Mouse (Mus musculus) heart, embryonic 13.5 days (tissue): Measurements from ENCODE around the gene Cyth3. TPM values are rescaled to one million over a fixed set of nuclear protein-coding genes. Genes with fewer than 3 reads are reported as not detected.

ENCODE experiments used
- ATAC-seq: fragments of 200-750 bp; cut with Nextera tagmentation; 2 replicates; pipeline ENCODE4 v1.8.0; 2017; ENCODE audit warnings: moderate TSS enrichment; ENCODE audit not compliant: insufficient number of reproducible peaks, low FRiP score, low TSS enrichment; ENCODE audit errors: extremely low read depth
- H3K27ac ChIP-seq: fragments of 300-500 bp; sonication (generic); replicated peaks from 2 replicates; pipeline ENCODE4 v1.5.1; 2015; ENCODE audit warnings: moderate library complexity, mild to moderate bottlenecking, inconsistent platforms
- H3K27me3 ChIP-seq: fragments of 300-500 bp; sonication (generic); replicated peaks from 2 replicates; pipeline ENCODE4 v1.6.1; 2015; ENCODE audit warnings: mild to moderate bottlenecking, inconsistent platforms
- H3K36me3 ChIP-seq: fragments of 300-500 bp; sonication (generic); 2 replicates; pipeline ENCODE4 v1.6.1; 2015; ENCODE audit warnings: mild to moderate bottlenecking, inconsistent platforms
- H3K4me1 ChIP-seq: fragments of 300-500 bp; sonication (generic); 2 replicates; pipeline ENCODE4 v1.6.1; 2015; ENCODE audit warnings: inconsistent platforms
- H3K4me2 ChIP-seq: fragments of 300-500 bp; sonication (generic); 2 replicates; pipeline ENCODE4 v1.6.1; 2015; ENCODE audit warnings: inconsistent platforms, mild to moderate bottlenecking, moderate library complexity
- H3K4me3 ChIP-seq: fragments of 300-500 bp; sonication (generic); 2 replicates; pipeline ENCODE4 v1.5.1; 2015; ENCODE audit warnings: moderate library complexity, mild to moderate bottlenecking, inconsistent platforms
- H3K9ac ChIP-seq: fragments of 300-500 bp; sonication (generic); 2 replicates; pipeline ENCODE4 v1.6.1; 2015; ENCODE audit warnings: inconsistent platforms, mild to moderate bottlenecking, moderate library complexity
- H3K9me3 ChIP-seq: fragments of 300-500 bp; sonication (generic); 2 replicates; pipeline ENCODE4 v1.6.1; 2016; ENCODE audit warnings: inconsistent platforms
- WGBS: fragments of 180-500 bp; shearing (Covaris S2); methylation state at CpG from one replicate; pipeline ENCODE4 v1.1.7; 2015; ENCODE audit warnings: mixed read lengths; 5-methylcytosine and 5-hydroxymethylcytosine counted together
- polyA plus RNA-seq: library from polyadenylated mRNA; unstranded; fragments of >200 nt; fragmentation: Nextera tagmentation; extraction: Ambion mirVana; gene quantifications from 2 replicates; pipeline ENCODE4 v1.2.1, GENCODE M21; 2015

The Cyth3 gene
- polyA plus RNA-seq, 1 experiment from 2014 or later, result 36.8 TPM

GRCm38 (mm10) chr5:143706822-143707200 lies 84.6 kb downstream of the Cyth3 start:
- no peak overlapping the region for H3K4me3 ChIP-seq
- no peaks in the 10 kb centered on the region for H3K27me3 ChIP-seq
- peaks cover 43% of the 10 kb centered on the region for H3K4me1 ChIP-seq
- no peaks in the 10 kb centered on the region for H3K9me3 ChIP-seq
- peak overlapping the region; percentile 37 for H3K4me2 ChIP-seq
- ATAC-seq, result 0 out of 2 replicates have a peak, but pooled peaks have one; percentile 14
- peak overlapping the region; percentile 47; the same call in 1 of the 2 replicates for H3K9ac ChIP-seq
- WGBS, result 80% methylated on average over 7 of the region's 7 CpGs
- H3K27ac ChIP-seq, result peak overlapping the region; percentile 83
- peaks cover 84% of the 10 kb centered on the region for H3K36me3 ChIP-seq

GRCm38 (mm10) chr5:143711326-143711725 lies 89.1 kb downstream of the Cyth3 start:
- Histone ChIP-seq H3K4me3 (no peak overlapping the region), H3K4me1 (peaks cover 19% of the 10 kb centered on the region), H3K27ac (no peak overlapping the region), H3K27me3 (no peaks in the 10 kb centered on the region), H3K9me3 (no peaks in the 10 kb centered on the region), H3K9ac (peak overlapping the region; percentile 52; the same call in 1 of the 2 replicates), H3K4me2 (no peak overlapping the region), H3K36me3 (peaks cover 97% of the 10 kb centered on the region)
- WGBS, result 13% methylated on average over 7 of the region's 7 CpGs
- peak; percentile 29; the same call in 1 of the 2 replicates for ATAC-seq

GRCm38 (mm10) chr5:143712011-143712800 lies 90.0 kb downstream of the Cyth3 start:
- Histone ChIP-seq H3K27me3 (no peaks in the 10 kb centered on the region), H3K4me3 (no peak overlapping the region), H3K4me2 (no peak overlapping the region), H3K9ac (no peak overlapping the region), H3K9me3 (no peaks in the 10 kb centered on the region), H3K36me3 (peaks cover 99% of the 10 kb centered on the region), H3K27ac (no peak overlapping the region), H3K4me1 (peaks cover 10% of the 10 kb centered on the region)
- ATAC-seq, result no peak
- 77% methylated on average over 14 of the region's 14 CpGs for WGBS

GRCm38 (mm10) chr5:143721962-143722361 lies 99.7 kb downstream of the Cyth3 start:
- Histone ChIP-seq H3K4me3 (no peak overlapping the region), H3K4me2 (no peak overlapping the region), H3K27ac (no peak overlapping the region), H3K9ac (no peak overlapping the region), H3K36me3 (peaks cover 100% of the 10 kb centered on the region), H3K27me3 (no peaks in the 10 kb centered on the region), H3K4me1 (no peaks in the 10 kb centered on the region), H3K9me3 (no peaks in the 10 kb centered on the region)
- 93% methylated on average over 7 of the region's 7 CpGs for WGBS
- ATAC-seq, result no peak

- Histone ChIP-seq H3K27me3 (peaks cover 6% of the 10 kb centered on the region), H3K4me1 (peaks cover 19% of the 10 kb centered on the region), H3K9ac (peak overlapping the region; percentile 100), H3K4me2 (peak overlapping the region; percentile 80), H3K36me3 (peaks cover 22% of the 10 kb centered on the region), H3K4me3 (peak overlapping the region; percentile 99), H3K9me3 (no peaks in the 10 kb centered on the region), H3K27ac (peak overlapping the region; percentile 92; the same call in 1 of the 2 replicates)
- WGBS, result 14% methylated on average over 6 of the region's 6 CpGs
- ATAC-seq, result no peak
These were observed 108.7 kb downstream of the Cyth3 start for GRCm38 (mm10) chr5:143730915-143731314.

- peak; percentile 44 for ATAC-seq
- H3K27me3 ChIP-seq, result peaks cover 13% of the 10 kb centered on the region
- H3K9me3 ChIP-seq, result no peaks in the 10 kb centered on the region
- H3K4me2 ChIP-seq, result peak overlapping the region; percentile 80
- peak overlapping the region; percentile 99 for H3K4me3 ChIP-seq
- peak overlapping the region; percentile 92 for H3K27ac ChIP-seq
- under 1% methylated on average over 33 of the region's 82 CpGs for WGBS
- peaks cover 15% of the 10 kb centered on the region for H3K36me3 ChIP-seq
- peaks cover 19% of the 10 kb centered on the region for H3K4me1 ChIP-seq
- H3K9ac ChIP-seq, result peak overlapping the region; percentile 100
These were observed 109.4 kb downstream of the Cyth3 start for GRCm38 (mm10) chr5:143731483-143732112.

GRCm38 (mm10) chr5:143732180-143732891 lies 110.1 kb downstream of the Cyth3 start, which contains the start of gene Usp42:
Gene Usp42 (minus strand): TSS chr5:143732280.
- Histone ChIP-seq H3K4me1 (peaks cover 19% of the 10 kb centered on the region), H3K27ac (peak within 1 kb of the TSS; percentile 92), H3K9ac (peak within 1 kb of the TSS; percentile 100), H3K27me3 (peaks cover 16% of the 10 kb centered on the region), H3K4me2 (peak within 1 kb of the TSS; percentile 80), H3K36me3 (peaks cover 8% of the 10 kb centered on the region), H3K9me3 (no peaks in the 10 kb centered on the region), H3K4me3 (peak within 1 kb of the TSS; percentile 99)
- ATAC-seq, result peak; percentile 93
- under 1% methylated on average over 57 of the region's 82 CpGs for WGBS

- Histone ChIP-seq H3K9ac (no peak overlapping the region), H3K27ac (no peak overlapping the region), H3K36me3 (no peaks in the 10 kb centered on the region), H3K4me2 (no peak overlapping the region), H3K27me3 (peaks cover 5% of the 10 kb centered on the region), H3K4me1 (no peaks in the 10 kb centered on the region), H3K9me3 (no peaks in the 10 kb centered on the region), H3K4me3 (no peak overlapping the region)
- WGBS, result 75% methylated on average over 2 of the region's 2 CpGs
- no peak for ATAC-seq
These were observed 127.5 kb downstream of the Cyth3 start for GRCm38 (mm10) chr5:143749630-143750208.

GRCm38 (mm10) chr5:143755529-143756141 lies 133.4 kb downstream of the Cyth3 start:
- no peak for ATAC-seq
- Histone ChIP-seq H3K36me3 (no peaks in the 10 kb centered on the region), H3K27me3 (peaks cover 9% of the 10 kb centered on the region; the same call in 1 of the 2 replicates), H3K4me3 (no peak overlapping the region), H3K4me1 (peaks cover 9% of the 10 kb centered on the region), H3K9me3 (no peaks in the 10 kb centered on the region), H3K9ac (no peak overlapping the region), H3K4me2 (no peak overlapping the region), H3K27ac (no peak overlapping the region)
- 85% methylated on average over 9 of the region's 9 CpGs for WGBS

GRCm38 (mm10) chr5:143757755-143758443 lies 135.7 kb downstream of the Cyth3 start:
- Histone ChIP-seq H3K27me3 (peaks cover 9% of the 10 kb centered on the region; the same call in 1 of the 2 replicates), H3K27ac (0 out of 2 replicates have a peak overlapping the region, but pooled peaks have one; percentile 1), H3K9me3 (no peaks in the 10 kb centered on the region), H3K4me2 (peak overlapping the region; percentile 77), H3K36me3 (no peaks in the 10 kb centered on the region), H3K4me3 (peak overlapping the region; percentile 59), H3K9ac (peak overlapping the region; percentile 81), H3K4me1 (peaks cover 9% of the 10 kb centered on the region)
- WGBS, result 22% methylated on average over 28 of the region's 28 CpGs
- peak; percentile 72; the same call in 1 of the 2 replicates for ATAC-seq
